Mouse (Mus musculus) megakaryocyte-erythroid progenitor cell, adult 5-6 weeks (primary cell): ENCODE measurements around the gene Fnbp1. TPM values are rescaled to one million over a fixed set of nuclear protein-coding genes. Genes with fewer than 3 reads are reported as not detected.

Experiments
- ATAC-seq: replicated peaks from 2 replicates; pipeline ENCODE4 v1.8.0; 2016; ENCODE audit warnings: mild to moderate bottlenecking, inconsistent platforms; ENCODE audit not compliant: severe bottlenecking, poor library complexity, low FRiP score, low TSS enrichment
- total RNA-seq, 2 experiments: library from RNA; stranded (forward) in 1 of 2; stranded (reverse) in 1 of 2; fragments of 200-1000, 215-1000 nt in 1 of 2; fragments of >200 nt in 1 of 2; fragmentation: Nextera tagmentation in 1 of 2; gene quantifications; 2 replicates each; pipeline ENCODE4 v1.2.3; 2014 to 2017

Fnbp1 gene
- total RNA-seq, 2 experiments from 2014 or later: 30.7 to 36.4 TPM

GRCm38 (mm10) chr2:31129742-31130518, 11.9 kb downstream of the Fnbp1 start:
- ATAC-seq: no peak

- ATAC-seq: peak; percentile 42; the same call in 1 of the 2 replicates
These were observed 13.9 kb downstream of the Fnbp1 start for GRCm38 (mm10) chr2:31127899-31128298.

- ATAC-seq: no peak
These were observed 14.6 kb downstream of the Fnbp1 start for GRCm38 (mm10) chr2:31127219-31127618.

- ATAC-seq: no peak
These were observed 15.8 kb downstream of the Fnbp1 start for GRCm38 (mm10) chr2:31126048-31126447.

DNA sequence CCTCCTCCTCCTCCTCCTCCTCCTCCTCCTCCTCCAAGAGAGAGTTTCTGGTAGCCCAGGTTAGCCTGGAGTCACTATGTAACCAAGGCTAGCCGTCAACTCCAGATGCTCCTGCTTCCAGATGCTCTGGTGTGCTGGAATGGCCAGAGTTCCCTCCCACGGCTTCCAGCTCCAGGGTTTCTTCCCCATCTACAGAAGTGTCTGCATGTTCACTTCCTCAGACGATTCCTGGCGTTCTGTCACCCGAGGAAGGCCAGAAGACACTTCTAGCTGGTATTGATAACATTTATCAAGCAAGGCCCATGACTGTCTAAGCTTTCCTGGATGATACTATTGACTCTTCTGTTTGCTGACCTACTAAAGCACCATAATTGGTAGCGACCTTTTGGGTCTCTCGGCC, 16.7 kb downstream of the Fnbp1 start:
- no peak for ATAC-seq

GRCm38 (mm10) chr2:31124694-31125093, 17.1 kb downstream of the Fnbp1 start:
- ATAC-seq: no peak

DNA sequence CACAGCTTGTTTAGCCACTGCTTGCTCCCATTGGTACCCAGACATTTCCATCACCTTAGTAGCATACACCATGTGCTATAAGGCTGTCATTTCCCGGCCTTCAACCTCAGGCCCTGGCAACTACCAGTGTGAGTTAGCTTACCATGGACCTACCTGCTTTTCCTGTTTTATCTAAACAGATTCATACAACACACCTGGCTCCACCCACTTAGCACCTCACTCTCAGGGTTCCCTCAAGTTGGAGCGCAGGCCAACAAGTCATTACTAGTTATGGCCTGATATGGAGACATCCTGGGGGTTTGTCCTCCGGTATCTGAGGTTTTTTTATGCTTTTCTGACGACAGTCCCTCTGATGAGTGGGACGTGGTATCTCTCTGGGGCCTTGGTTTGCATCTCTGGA, 18.3 kb downstream of the Fnbp1 start:
- ATAC-seq: no peak

- ATAC-seq: no peak
These were observed 19.0 kb downstream of the Fnbp1 start for GRCm38 (mm10) chr2:31122806-31123205.

DNA sequence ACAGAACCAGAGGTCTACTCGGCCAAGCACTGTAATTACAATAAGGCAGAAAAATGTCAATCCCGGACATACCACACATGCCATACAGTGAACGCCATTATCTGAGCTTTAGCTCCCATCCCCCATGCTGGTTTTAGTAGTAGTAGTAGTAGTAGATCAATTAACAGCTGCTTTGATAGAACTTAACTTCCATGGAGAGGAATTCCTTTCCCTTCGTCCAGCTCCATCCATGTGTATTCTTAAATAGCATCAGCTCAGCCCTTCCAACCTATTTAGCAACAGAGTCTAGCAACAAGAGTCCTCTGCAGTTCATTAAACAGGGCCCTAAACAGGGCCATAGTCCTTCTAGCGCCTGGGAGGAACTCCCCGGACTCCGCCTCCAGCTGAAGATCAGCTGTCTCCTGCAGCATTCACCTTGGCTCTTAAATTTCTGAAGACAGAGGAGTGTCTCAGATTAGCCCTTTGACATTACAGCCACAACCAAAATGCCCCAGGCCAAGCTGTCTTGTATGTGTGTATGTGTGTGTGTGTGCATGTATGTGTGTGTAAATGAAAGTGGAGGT, 20.6 kb downstream of the Fnbp1 start:
- no peak for ATAC-seq

DNA sequence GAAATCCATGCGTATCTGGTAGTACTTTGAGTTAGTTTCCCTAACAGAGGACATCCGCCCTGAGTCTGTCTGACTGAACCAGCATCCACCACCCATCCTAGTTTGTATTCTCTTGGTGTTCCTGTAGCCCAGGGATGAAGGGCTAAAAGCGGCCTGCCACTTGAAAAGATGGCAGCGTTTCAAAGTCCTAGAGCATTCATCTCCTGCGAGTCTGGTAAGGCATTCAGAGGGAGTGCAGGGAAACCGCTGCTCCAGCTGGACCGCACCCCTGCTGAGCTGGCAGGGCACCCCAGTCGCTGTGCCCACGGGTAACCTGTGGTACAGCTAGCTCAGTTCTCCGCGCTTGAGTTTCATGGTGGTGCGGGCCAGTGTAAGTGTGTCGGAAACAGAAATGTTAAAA, 22.0 kb downstream of the Fnbp1 start:
- ATAC-seq: no peak

DNA sequence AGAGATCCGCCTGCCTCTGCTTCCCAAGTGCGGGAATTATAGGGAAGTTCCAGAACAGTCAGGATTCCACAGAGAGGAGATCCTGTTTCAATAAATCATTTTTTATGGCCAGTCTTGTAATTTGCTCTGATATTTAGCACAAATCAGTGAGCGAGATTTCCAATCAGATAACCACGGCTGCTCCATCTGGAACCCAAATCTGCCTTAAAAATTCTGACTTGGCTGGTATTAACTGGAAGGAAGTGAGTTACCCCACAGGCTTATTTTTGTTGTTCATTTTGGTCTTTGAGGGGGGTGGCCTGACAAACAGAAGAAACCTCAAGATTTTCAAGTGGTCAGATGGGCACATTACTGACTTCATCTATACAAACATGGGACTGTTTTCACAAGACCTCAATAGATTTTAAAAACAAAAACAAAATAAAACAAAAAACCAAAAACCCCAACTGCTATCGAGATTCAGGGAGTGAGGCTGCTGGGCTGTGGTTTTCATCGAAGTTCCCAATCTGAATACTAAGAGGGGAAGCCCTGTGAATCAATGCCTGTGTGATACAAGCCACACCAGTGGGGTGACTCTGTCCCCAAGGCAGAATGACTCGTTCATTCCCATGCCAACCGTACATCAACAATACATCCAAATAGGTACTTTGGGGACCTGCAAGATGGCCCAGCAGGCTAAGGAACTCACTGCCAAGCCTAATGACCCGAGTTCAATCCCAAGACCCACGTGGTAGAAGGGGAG, 23.0 kb downstream of the Fnbp1 start:
- no peak for ATAC-seq

- no peak for ATAC-seq
These were observed 23.6 kb downstream of the Fnbp1 start for GRCm38 (mm10) chr2:31118211-31118610.

DNA sequence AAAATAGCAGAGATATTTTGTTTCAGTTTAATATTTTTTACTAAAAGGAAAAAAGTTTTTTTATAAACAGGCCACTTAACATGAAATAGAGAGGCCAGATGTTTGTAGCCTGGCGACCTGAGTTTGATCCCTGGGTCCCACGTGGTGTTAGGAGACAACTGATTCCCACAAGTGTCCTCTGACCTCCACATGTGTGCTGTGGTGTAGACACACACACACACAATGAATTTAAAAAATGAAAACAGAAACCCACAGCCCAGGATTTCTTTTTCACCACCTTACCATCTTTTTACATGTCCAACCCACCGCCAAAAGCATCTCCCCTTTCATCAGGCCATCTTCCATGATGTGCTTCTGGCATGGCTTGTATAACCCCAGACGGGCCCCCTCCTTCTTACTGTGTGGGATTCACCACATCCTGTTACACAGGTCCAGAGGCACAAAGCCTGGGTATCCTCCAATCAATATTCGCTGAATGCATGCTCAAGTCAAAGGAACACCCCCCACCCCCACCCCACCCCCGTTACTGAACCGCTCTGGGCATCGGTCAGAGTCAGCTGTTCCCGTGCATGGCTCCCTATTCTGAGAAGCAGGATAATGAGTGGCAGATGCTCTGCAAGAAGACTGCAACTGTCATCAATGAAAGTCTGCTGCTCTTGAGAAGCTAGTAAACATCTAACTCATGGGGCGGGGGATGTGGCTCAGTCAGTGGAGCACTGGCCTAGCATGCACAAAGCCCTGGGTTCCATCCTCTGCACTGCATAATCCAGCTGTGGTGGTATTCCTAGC, 25.7 kb downstream of the Fnbp1 start:
- no peak for ATAC-seq

- peak; percentile 94 for ATAC-seq
These were observed 26.5 kb downstream of the Fnbp1 start for GRCm38 (mm10) chr2:31115091-31115942.

DNA sequence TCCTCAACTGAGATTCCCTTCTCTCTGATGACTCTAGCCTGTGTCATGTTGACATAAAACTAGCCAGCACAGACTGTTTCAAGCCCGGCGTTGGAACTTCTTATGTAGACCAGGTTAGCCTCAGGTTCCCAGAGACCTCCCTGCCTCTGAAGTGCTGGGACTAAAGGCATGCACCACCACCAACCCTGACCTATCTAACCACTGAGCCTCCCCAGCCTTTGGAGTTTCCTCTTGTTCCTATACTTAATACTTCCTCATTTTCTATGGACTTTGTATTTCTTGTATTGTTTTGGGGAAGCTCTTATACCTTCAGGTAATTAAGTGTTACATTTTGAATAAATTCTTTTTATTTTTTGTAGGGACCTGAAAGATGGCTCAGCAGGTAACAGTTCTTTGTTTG, 27.6 kb downstream of the Fnbp1 start:
- no peak for ATAC-seq

DNA sequence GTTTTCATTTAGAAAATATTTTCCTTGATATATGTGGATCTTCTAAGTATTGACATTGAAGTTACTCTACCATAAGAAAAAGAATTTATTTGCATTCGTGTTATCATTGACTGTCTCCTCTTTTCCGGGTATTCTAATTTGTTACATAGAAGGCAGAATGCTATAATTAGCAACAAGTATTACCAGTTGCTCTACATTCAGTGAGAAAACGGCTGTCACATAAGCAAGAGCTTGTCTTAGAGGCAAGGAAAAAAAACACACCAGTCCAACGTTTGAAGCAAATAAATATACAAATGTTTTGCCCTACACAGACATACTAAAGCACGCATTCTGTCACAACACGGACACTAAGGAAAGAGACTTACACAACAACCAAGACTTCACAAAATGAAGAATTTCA, 30.1 kb downstream of the Fnbp1 start:
- no peak for ATAC-seq

DNA sequence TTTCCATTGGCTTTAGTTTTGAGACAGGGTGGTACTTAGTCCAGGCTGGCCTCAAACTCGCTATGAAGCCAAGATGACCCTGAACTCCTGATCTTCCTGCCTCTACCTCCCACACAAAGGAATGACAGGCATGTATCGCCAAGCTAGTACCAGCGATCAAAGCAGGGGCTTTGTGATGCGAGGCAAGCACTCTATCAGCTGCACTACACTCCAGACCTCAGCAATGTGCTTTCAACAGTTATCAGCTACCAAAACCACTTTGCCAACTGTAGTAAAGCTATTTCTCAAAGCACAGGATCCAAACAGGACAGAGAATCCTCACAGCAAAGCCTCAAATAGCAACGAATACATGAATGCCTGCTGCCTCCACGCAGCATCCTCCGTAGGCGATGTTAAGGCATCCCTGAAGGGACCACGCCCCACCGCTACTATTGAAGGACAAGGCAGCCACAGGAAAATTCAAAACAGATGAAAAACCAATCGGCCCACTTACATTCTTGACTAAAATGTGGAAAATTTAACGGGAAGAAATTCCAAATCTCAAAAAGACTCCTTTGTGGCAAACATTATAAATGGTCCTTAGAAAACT, 31.8 kb downstream of the Fnbp1 start:
- peak; percentile 89 for ATAC-seq

DNA sequence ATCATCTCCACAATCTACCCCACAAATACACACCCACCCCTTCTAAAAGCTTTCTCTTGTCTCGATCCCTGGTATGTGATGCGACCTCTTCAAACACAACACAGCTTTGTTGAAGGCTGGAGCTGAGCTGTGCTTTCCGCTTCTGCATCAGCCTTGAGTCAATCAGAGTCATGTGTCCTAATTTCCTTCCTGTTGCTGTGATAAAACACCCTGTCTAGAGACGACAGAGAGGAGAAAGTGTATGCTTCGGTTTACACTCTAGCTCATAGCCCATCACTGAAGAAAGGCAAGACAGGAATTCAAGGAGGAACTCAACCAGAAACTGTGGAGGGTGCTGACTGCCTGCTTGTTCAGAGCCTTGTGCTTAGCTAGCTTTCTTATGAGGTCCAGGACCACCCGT, 33.6 kb downstream of the Fnbp1 start:
- ATAC-seq: no peak
